Mouse (Mus musculus) heart, postnatal 14 days (tissue): Measurements from ENCODE around the gene Srd5a1. TPM values are rescaled to one million over a fixed set of nuclear protein-coding genes. Genes with fewer than 3 reads are reported as not detected.
"Not testable (repeated sequence)": the region's sequence is repeated elsewhere in the genome, so short reads cannot be mapped to it uniquely, and the experiment has no call there.

Experiments
- DNase-seq, 2 experiments: peaks; one replicate each; pipeline ENCODE4 v3.0.0; 2021 to 2022
- intact Hi-C: fragments of 180-260 bp; cut with DNase I; formaldehyde crosslinking; loops from one replicate; pipeline ENCODE4 v1.15.1; 2025
- total RNA-seq, 2 experiments: library from RNA; stranded (reverse); gene quantifications; 2 replicates each; pipeline ENCODE4 v1.2.3; 2021

Gene Srd5a1
- total RNA-seq, 2 experiments from 2014 or later = 1.6 to 1.7 TPM

GRCm38 (mm10) chr13:69583591-69583990, 27.7 kb downstream of the Srd5a1 start:
- intact Hi-C loops = no loop called here
- DNase-seq = no peak

GRCm38 (mm10) chr13:69582411-69582810, 28.8 kb downstream of the Srd5a1 start:
- intact Hi-C loops = no loop called here
- no peak for DNase-seq

GRCm38 (mm10) chr13:69577181-69577834, 33.9 kb downstream of the Srd5a1 start:
- DNase-seq = no peak
- intact Hi-C loops = no loop called here

GRCm38 (mm10) chr13:69576676-69577075, 34.6 kb downstream of the Srd5a1 start:
- intact Hi-C loops = no loop called here
- peak; percentile 10 to 27 for DNase-seq

DNA sequence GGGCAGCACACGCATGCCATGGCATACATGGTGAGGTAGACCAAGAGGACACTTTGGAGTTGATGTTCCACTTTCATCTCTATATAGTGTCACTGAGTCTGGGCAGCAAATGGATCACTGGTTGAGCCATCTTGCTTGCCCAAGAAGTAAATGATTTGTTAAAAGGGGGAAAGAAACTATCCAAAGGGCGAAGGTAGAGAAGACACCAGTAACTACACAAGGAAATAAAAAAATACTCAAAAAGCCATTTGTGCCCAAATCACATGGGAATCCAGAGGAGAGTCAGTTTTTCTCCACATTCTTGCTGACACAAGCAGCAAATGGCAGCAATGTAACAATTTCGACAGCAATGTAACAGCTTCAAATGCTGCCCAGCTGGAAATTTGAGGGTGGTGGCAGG, 38.6 kb downstream of the Srd5a1 start:
- DNase-seq = no peak
- intact Hi-C loops = no loop called here

DNA sequence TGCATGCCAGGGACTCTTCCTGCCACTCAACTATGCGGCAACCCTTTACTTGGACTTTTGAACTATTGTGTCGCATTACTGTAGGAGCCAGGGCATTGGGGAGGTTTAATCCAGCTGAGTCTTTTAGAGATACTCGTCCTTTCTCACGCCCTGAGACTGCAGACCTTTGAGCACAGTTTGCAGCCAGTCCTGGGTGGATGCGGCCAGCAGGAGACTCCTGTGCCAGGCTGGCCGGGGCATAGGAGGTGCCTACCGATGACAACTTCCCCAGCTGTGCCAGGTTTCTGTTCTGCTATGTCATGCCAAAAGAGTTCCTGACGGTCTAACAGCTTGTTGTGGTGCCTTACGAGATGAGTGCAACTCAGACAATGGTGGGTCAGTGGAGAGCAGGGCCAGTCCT, 42.0 kb downstream of the Srd5a1 start:
- intact Hi-C loops = no loop called here
- peak; percentile 16 to 18 for DNase-seq

GRCm38 (mm10) chr13:69565401-69565800, 45.8 kb downstream of the Srd5a1 start:
- intact Hi-C loops, DNase-seq: not testable (repeated sequence)

- intact Hi-C loops = no loop called here
- DNase-seq = no peak
These were observed 46.7 kb downstream of the Srd5a1 start for GRCm38 (mm10) chr13:69564573-69564972.

DNA sequence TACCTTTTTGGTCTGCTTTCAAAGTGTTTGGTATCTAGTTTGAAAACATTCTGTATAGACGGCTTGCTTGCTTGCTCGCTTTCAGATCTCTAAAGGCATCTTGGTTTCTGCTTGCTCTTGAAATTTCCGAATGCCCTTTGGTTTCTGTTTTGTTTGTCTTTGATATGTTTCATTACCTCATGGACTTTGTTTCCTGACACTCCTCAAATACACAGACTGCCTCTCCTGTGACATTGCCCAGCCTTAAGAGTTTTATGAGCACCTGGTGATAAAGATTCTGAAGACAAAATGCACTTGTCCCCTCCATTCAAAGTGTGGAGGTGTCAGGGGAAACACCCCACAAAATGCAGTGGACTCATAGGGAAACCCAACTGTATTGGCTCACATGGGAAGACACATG, 47.3 kb downstream of the Srd5a1 start:
- intact Hi-C loops = no loop called here
- no peak for DNase-seq

GRCm38 (mm10) chr13:69562654-69563574, 48.3 kb downstream of the Srd5a1 start:
- intact Hi-C loops = no loop called here
- DNase-seq = peak; percentile 43 to 52

- intact Hi-C loops = no loop called here
- no peak for DNase-seq
These were observed 49.2 kb downstream of the Srd5a1 start for GRCm38 (mm10) chr13:69562004-69562403.

DNA sequence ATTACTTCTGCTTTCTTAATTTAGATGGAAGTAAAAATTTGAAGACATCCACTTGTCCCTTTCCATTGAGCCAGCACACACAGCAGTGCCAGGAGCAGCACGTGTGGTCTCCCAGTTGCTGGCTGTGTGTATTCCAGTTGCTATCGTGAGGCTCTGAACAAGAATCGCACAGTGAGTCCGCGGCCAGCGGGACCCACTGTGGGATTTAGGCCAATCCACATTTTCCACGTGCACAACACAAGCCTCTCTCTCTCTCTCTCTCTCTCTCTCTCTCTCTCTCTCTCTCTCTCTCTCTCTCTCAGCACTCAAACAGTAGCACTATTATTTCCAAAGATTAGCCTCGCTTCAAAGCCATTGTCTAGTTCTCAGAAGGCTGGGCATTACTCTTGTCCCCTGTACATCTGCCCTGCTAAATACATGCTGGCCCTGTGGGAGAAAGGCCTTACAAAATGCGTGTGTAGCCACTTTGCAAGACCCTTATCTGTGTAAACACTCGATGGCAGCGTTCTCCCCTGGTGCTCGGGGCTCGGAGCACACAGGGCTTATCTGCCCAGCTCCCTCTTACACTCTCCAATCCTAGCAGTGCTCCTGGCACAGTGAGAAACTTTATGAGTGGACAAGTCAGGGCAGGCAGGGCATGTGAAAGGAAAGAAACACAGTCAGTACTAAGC, 51.8 kb downstream of the Srd5a1 start:
- DNase-seq = no peak
- intact Hi-C loops = loop anchor here (5.0 kb wide), 1 partner anchor 53 kb away; the partner anchor contains the start of gene Srd5a1

DNA sequence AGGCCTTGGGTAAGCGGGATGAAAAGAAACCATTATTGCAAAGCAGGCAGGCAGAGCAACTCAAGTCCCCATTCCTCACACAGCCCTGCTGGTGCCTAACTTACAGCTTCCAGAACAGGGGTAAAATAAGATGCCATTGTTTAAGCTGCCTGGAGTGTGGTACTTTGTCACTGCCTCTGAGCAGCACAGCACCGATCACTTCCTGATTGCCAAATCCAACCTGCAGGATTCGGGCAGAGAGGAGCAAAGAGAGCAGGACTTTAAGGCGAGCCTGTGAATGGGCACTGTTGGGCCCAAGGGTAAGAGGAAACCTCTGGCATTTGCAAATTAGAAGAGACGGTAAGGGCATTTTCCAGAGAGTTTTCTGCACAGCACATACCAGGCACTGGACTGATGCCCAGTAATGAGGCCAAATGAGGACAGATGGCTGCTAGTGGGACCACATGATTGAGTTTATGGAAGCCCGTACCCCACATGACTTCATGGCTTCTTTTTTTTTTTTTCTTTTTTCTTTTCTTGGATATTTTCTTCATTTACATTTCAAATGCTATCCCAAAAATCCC, 53.1 kb downstream of the Srd5a1 start:
- intact Hi-C loops = loop anchor here (5.0 kb wide), 1 partner anchor 54 kb away; the partner anchor contains the start of gene Srd5a1
- DNase-seq = peak in 1 of 2 experiments; percentile 53

DNA sequence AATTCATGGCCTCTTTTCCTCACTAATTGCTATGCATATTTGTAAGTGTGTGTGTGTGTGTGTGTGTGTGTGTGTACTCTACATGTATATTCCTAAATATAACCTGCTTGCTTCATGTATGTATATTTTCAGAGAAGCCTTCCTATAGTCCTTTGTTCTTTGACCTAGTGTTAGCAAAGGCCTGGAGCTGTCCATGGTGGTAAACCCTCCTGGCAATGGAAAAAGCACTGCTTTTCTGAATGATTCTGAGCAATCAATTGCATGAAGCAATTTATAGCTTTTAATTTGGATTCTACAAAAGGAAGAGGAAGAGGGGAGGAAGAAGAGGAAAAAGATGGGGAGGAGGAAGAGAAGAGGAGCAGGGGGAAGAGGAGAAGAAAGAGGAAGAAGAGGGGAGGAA, 54.5 kb downstream of the Srd5a1 start:
- DNase-seq = no peak
- intact Hi-C loops = loop anchor here (5.0 kb wide), 1 partner anchor 56 kb away; the partner anchor contains the start of gene Srd5a1

GRCm38 (mm10) chr13:69555957-69556482, 55.2 kb downstream of the Srd5a1 start:
- DNase-seq = no peak
- intact Hi-C loops = loop anchor here (5.0 kb wide), 1 partner anchor 56 kb away; the partner anchor contains the start of gene Srd5a1

DNA sequence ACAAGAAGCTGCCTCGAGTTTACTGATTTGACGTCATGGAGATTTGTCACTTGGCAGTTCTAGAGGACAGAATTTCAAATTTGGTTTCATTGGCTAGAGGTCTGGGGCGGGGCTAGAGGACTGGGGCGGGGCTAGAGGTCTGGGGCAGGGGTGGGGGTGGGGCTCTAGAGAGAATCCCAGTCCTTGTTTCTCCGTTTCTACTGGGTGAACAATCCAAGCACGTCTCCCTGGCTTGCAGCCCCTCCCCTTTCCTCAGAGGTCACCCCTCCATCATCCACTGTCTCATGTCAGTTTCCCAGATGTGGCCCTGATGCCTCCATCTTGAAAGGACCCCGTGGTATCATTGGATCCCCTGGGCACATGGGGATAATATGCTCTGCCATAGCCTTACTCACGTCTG, 56.2 kb downstream of the Srd5a1 start:
- intact Hi-C loops = loop anchor here (5.0 kb wide), 1 partner anchor 57 kb away; the partner anchor contains the start of gene Srd5a1
- no peak for DNase-seq

- intact Hi-C loops = no loop called here
- no peak for DNase-seq
These were observed 57.0 kb downstream of the Srd5a1 start for GRCm38 (mm10) chr13:69554255-69554654.

GRCm38 (mm10) chr13:69553024-69553423, 58.2 kb downstream of the Srd5a1 start:
- intact Hi-C loops = loop anchor here (1.0 kb wide), 1 partner anchor 103 kb away; no protein-coding TSS in a partner anchor
- peak in 1 of 2 experiments; percentile 56 for DNase-seq

DNA sequence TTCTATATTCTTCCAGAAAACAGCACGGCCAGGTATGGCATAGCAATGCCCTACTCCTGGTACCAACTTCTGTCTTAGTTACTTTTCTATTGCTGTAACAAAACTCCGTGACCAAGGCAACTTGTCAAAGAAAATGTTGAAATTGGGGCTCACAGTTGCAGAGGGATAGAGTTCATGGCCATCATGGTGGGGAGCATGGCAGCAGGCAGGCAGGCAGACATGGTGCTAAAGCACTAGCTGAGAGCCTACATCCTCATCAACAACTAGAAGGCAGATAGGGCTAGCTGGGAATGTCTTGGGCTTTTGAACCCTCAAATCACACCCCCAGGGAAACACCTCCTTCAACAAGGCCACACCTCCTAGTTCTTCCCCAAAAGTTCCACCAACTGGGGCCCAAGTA, 60.4 kb downstream of the Srd5a1 start:
- intact Hi-C loops = no loop called here
- no peak for DNase-seq

DNA sequence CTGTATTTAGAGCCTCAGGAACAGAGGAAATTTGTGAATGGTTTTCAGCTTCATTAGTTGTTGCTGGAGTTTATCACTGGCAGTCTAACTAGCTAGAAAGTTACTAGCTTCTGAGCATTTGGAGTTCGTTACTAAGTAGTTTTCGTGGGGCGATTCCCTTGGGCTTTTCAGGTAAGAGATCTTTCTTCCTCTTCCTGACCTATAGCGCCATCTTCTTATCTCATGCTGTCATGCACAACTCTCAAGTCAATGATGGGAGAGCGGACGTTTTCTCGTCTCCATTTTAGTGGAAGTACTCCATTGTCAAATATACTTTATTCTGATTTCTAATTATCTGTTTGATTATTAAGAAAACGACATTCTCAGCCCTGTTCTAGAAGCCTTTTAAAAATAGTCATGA, 61.3 kb downstream of the Srd5a1 start:
- DNase-seq = no peak
- intact Hi-C loops = no loop called here
